Mouse (Mus musculus) kidney, adult 2 months (tissue): Measurements from ENCODE around the gene Aven.

ENCODE experiments used
- CTCF ChIP-seq: fragments of 200-500 bp; conservative IDR thresholded peaks from 2 replicates; pipeline ENCODE4 v1.5.1; 2011; ENCODE audit warnings: low read depth, mild to moderate bottlenecking, control low read depth, low read length, moderate library complexity, mixed read lengths; ENCODE audit not compliant: insufficient read depth, insufficient read length
- POLR2A ChIP-seq: fragments of 200-500 bp; IDR thresholded peaks from one replicate; pipeline ENCODE4 v1.6.1; 2011; ENCODE audit warnings: low read depth, low read length, control low read depth

DNA sequence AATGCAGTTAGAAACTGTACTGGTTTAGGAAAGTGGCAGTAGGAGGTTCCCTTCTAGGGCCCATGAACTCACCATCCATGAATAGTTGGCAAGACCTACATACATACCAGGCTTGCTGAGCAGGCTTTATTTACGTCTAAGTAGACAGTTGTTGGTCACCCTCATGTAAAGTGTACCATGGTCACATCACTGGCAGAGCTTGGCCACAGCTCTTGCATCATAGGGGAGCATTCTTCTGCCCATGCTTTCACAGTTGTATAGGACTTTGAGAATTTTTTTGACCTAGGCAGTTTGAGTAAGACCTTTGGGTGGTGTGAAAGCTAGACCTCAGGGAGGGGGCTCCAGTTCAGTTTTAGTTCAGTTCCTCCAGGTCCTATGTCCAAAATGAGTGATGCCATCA is 104.3 kb downstream of the Aven start:
- TF ChIP-seq CTCF (no peak), POLR2A (no peak)
